Mouse (Mus musculus): Measurements from ENCODE around the gene Mcur1.

Mcur1 gene

DNA sequence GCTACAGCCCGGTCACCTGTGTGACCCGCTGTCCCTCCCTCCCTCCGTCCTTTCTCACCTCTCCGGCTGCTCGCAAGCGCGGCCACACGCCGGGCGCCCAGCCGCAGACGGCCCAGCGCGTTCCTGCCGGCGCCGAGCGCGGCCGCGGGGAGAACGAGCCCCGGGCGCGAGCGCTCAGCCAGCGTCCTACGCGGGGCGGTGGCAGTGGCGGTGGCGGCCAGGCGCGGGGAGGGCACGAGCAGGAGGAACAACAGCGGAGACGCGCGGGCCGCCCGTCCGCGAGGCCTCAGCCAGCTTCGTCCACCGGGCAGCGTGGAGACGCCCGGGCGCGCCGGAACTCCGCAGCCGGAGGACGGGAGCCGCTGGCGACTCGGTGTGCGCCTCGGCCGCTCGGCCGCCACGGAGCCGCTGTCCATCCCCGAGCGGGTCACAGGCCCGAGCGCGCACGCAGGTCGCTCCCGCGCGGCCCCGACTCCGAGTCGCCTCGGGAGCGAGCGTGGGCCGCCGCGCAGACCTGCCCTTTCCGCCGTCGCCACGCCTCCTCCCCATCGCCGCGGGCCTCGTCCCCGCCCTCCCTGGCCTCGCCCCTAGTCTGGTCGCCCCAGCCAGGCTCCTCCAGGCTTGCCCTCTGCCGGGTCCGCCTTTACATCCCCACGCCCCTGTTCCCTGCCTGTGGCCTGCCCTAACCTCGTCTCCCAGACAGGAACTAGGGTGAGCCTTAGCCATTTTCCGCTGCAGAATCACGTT, at the start of gene Mcur1:
Gene Mcur1, minus strand, starts transcription at position 481 of the 747 bp plus-strand sequence.
- peak; percentile 96 for DNase-seq

DNA sequence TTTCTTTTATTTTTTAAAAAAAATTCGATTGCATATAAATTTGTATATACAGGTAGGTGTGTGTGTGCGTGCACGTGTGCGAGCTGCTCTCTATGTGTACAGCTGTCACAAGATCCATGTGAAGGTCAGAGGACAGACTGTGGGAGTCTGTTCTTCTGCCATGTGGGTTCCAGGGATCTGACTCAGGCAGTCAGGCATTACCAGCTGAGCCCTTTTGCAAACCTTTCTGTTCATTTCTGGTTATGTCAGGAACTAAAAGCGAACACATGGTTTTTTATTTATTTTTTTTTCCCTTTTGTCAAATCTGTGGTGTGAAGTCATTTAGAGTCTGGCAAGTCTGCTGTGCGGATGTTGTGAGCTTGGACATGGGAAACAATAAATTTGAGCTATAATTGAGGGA, 48.9 kb upstream of the Mcur1 start:
- DNase-seq, result no peak

DNA sequence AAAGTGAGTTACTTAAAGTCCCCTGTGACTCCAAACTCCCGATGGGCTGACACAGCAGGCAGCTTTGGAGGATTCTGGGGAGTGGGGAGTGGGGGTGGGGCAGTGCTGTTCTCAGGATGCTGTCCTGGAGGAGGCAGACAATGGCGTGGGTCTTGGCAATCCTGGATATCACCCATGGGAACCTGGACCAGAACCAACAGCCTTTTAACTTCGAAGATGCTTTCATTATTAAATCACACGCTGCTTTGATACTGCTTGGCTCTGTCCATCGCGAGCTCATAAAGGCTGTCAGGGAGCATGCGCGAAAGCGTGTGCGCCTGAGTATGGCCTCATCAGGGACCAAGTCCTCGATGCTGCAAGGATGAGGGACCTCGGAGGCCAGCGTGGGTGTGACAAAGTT, 43.1 kb upstream of the Mcur1 start:
- DNase-seq, result no peak

DNA sequence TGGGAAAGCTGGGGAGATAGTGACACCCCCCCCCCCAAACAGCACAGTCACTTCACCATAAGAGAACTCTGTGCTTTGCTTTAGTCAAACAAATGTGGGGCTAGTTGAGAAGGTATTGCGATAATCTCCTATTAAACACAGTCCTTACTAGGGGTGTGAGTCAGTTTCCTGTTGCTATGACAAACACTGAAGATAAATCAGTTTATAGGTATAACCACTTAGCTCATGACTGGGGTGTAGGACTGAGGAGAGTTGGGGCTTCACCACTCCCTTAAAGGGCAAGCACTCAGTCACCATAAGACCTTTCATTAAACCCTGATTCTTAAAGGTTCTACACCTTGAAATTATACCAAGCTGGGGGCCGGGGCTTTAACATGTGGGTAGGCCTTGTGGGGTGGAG, 42.4 kb upstream of the Mcur1 start:
- no peak for DNase-seq

GRCm38 (mm10) chr13:43600967-43601366, 41.0 kb upstream of the Mcur1 start:
- DNase-seq, result no peak

DNA sequence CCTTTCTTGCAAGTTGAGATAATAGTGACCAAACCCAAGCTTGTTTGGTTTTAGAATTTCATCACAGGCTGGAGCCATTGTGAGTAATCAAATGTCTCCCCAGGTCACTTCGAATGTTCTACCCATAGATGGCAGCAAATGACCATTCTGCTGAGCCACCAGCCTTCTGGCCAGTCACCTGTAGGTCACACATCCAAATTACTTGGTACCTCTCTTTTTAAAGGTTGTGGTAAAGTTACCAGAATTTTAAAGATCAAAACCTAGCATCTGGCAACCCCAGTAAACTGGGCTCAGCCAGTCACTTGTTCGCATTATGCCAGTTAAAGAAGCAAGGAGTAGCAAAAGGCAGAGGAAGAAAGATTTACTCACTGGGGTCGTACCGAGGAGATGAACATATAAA, 35.9 kb upstream of the Mcur1 start:
- DNase-seq, result peak; percentile 65

DNA sequence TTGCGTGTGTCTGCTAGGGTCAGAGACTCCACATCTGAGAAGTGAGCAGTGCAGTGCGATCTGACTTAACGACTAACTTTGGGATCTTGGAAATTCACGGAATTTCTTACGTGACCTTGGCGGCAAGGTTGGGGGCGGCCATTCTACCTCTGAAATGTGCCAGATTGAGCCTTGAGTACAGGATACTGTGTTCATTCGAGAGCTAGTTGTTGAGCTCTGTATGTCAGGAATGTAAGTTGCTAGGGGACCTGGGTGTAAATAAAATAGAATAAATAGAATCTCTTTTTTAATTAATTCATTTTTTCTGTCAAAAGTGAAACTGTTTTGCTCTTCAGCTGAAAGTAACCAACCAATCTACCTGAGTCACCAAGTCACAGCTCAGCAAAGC, 32.7 kb upstream of the Mcur1 start:
- no peak for DNase-seq

DNA sequence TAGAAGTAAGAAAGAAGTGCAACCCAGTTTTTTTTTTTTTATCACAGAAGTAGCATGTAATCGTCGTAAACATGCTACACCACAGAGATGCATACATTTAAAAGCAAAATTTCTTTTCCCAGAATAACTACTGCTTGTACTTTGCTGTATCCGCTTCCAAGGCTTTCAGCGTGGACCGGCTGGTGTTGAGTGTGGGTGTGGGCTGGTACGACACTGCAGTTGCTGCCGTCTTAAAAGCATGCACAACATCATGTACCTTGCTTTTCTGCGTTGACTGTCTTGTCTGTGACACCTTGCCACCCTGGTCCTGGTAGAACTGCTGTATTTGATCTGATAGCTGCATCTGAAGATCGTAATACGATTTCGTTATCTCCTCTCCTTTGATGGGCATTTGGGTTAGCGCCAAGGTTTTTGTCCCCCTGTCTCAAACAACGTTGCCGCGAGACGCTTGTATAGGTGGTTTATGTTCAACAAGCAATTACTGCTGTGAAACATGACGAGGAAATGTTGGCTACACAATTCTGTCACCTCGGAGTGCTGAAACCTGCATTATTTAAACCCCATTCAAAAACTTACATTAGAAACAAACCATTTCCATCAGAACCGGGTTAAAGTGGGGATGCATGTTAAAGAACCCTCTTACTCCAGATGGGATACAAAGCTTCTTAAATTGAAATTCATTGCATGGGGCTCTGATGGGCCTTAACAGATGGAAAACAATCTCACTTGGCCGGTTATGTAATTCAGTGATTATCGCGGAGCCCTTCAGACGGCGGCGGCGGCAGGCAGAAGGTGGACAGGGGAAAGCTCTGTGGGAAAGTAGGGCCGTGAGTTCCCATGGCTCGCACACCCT, 32.1 kb upstream of the Mcur1 start:
- DNase-seq, result peak; percentile 13

- no peak for DNase-seq
These were observed 28.2 kb upstream of the Mcur1 start for GRCm38 (mm10) chr13:43587844-43588840.

- no peak for DNase-seq
These were observed 27.0 kb upstream of the Mcur1 start for GRCm38 (mm10) chr13:43586966-43587365.

- no peak for DNase-seq
These were observed 25.3 kb upstream of the Mcur1 start for GRCm38 (mm10) chr13:43585335-43585734.

GRCm38 (mm10) chr13:43583504-43583903, 23.5 kb upstream of the Mcur1 start:
- no peak for DNase-seq

DNA sequence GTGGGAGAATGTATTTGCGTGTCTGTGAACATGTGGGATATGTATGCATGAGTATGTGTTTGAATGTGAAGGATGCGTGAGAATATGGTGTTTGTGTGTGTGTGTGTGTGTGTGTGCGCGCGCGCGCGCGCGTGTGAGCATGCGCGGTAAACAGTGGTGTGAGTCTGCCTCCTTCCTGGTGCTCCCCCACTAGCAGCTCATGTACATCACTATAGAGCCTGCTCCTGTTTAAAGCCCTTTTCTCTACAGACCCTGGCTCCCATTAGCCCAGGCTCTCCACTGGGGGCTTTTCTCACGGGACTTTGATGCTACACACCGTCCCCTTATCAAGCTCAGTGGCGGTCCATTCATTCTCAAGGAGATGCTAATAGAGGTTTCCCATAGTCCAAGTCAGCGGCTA, 23.0 kb upstream of the Mcur1 start:
- no peak for DNase-seq

DNA sequence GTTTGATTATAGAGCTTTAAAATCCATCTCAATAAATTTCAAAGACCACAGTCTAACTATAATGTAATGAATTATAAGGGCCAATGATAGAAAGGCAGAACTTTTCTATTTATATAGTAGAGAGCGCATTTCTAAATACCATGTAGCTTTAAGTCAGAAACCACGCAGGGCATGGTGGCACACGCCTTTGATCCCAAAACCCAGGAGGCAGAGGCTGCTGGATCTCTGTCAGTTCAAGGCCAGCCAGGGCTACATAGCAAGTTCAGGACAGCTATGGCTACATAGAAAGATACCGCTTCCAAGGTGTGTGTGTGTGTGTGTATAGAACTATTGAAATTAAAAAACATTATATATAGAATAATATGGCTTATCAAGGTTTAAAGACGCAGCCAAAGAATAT, 20.7 kb upstream of the Mcur1 start:
- DNase-seq, result no peak

GRCm38 (mm10) chr13:43579740-43580139, 19.7 kb upstream of the Mcur1 start:
- DNase-seq, result peak; percentile 71

- DNase-seq, result no peak
These were observed 17.8 kb upstream of the Mcur1 start for GRCm38 (mm10) chr13:43577766-43578165.

- DNase-seq, result peak; percentile 33
These were observed 17.3 kb upstream of the Mcur1 start for GRCm38 (mm10) chr13:43577254-43577653.

DNA sequence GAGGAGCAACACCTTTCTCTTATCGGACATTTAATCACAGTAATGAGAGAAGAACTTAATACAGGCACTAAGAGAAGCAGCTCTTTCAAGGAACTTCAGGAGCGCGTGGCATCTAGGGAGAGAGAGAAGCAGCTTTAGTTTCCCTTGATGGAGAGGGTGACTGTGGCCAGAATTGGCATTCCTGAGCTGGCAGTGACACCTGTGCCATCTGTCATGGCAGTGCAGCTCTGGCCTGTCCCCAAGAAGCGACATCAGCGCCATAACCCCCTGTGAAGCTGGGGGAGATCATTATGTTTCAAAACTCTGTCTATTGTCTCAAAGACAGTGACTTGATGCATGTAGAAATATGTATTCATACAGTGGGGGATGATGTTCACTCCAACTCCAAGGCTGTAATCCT, 15.4 kb upstream of the Mcur1 start:
- DNase-seq, result no peak

- no peak for DNase-seq
These were observed 14.0 kb upstream of the Mcur1 start for GRCm38 (mm10) chr13:43573979-43574378.

DNA sequence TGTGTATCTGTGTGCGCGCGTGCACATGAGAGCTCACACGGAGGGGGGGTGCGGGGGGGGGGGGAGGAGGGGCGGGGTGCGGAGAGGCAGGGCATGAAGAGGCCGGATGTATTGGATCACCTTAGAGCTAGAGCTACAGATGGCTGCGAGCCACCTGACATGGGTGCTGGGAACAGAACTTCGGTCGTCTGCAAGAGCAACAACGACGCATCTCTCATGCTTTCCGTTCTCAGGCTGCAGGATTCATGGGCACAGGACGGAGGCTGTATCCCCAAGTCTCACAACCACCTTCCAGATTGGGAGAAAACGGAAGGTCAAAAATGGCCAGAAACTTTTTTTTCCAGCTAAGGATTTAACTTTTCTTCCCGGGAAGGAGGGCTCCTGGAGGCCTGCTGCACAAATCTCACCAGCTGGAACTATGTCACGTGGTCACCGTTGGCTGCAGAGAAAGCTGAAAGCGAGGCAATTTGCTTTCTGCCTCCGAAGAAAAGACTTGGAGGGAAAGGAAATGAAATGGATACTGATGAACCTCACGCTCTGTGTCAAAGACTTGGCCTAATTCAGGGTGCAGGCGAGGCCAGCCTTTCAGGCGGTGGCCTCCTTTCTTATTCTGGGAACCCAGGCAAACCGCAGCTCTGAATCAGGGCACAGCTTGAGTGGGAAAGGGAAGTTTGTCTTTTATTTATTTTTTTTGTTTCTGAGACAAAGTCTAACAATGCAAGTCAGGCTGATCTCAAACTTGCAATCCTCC, 7.3 kb upstream of the Mcur1 start:
- DNase-seq, result no peak

DNA sequence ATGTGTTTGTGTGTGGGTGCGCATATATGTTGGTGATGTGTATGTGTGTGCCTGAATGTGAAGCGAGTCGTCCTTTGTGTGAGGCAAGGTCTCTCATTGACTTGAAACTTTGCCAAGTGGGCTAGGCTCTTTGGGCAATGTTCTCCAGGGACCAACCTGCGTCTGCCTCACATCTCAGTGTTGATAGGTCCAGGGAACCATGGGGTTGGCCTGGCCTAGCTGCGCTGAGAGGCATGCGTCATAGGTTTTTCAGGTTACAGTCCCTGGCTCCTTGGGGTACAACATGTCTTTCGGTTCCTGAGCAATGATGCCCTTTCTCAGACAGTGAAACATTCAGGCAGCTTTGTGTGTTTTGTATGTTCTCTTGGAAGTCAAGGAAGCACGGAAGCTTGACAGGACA, 6.2 kb upstream of the Mcur1 start:
- no peak for DNase-seq

GRCm38 (mm10) chr13:43565346-43565745, 5.4 kb upstream of the Mcur1 start:
- peak; percentile 88 for DNase-seq

All from lung, postnatal 14 days (tissue).